Mouse (Mus musculus) spleen, postnatal 36 days (tissue): ENCODE measurements around the gene Skint5.
"Not testable (repeated sequence)": the region's sequence is repeated elsewhere in the genome, so short reads cannot be mapped to it uniquely, and the experiment has no call there.

ENCODE experiments used
- DNase-seq, 2 experiments: peaks; one replicate each; pipeline ENCODE4 v3.0.0; 2022; ENCODE audit warnings: low spot score in 2 of 2, mixed read lengths in 1 of 2

The Skint5 gene

GRCm38 (mm10) chr4:113999403-113999802, at the start of gene Skint5:
Gene Skint5, minus strand, starts transcription at chr4:113999503.
- no peak for DNase-seq

GRCm38 (mm10) chr4:113957343-113957742, 42.0 kb downstream of the Skint5 start:
- no peak for DNase-seq

GRCm38 (mm10) chr4:113764182-113764581, 235.1 kb downstream of the Skint5 start:
- no peak for DNase-seq

GRCm38 (mm10) chr4:113763684-113764083, 235.6 kb downstream of the Skint5 start:
- DNase-seq: no peak

- DNase-seq: not testable (repeated sequence)
These were observed 551.1 kb downstream of the Skint5 start for GRCm38 (mm10) chr4:113448230-113448629.
